ENCODE assay signal across 29 mouse cellular contexts in the genomic region with DNA sequence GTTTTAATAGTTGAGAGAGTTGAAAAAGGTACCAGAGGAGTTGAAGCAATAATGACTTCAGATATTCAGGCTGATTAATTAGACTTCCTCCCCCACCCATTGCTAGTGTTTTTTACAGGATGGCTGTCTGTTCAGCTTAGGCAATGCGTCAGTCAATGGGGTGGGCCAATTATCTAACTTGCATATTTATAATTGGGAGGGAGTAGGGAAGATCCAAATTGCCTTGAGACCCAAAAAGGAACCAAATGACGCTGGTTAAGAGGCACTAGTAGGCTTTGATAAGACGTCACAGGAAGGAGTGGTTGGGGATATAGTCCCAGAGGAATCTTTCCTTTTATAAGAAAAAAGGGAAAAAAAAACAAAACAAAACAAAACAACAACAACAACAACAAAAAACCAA.
"Had no signal": no experiment of that assay in that cellular context is flagged by ENCODE, and none has a peak within 500 bp of the region (broad histone marks: within the 10 kb centered on the region; RNA-seq: fewer than 3 reads in every experiment).

No protein-coding gene starts in this region.

- H3K27ac ChIP-seq: heart, adult 2 months; heart, embryonic 13.5 days; heart, embryonic 15.5 days; hindbrain, embryonic 13.5 days; hindbrain, embryonic 15.5 days; hindbrain, postnatal 0 days; kidney, embryonic 15.5 days; kidney, postnatal 0 days; layer of hippocampus, adult 2 months; left cerebral cortex, adult 2 months; limb, embryonic 10.5 days; limb, embryonic 12.5 days; liver, embryonic 13.5 days; liver, embryonic 15.5 days had no signal

- ATAC-seq: hindbrain, postnatal 0 days; intestine, embryonic 16.5 days had no signal

- H3K27me3 ChIP-seq: heart, embryonic 13.5 days; heart, embryonic 15.5 days; hindbrain, embryonic 13.5 days; hindbrain, embryonic 15.5 days; kidney, embryonic 15.5 days; limb, embryonic 12.5 days; liver, embryonic 13.5 days; liver, embryonic 15.5 days had no signal

- H3K9ac ChIP-seq: heart, embryonic 13.5 days; heart, embryonic 15.5 days; hindbrain, embryonic 13.5 days; hindbrain, embryonic 15.5 days; kidney, embryonic 15.5 days; limb, embryonic 12.5 days; liver, embryonic 13.5 days; liver, embryonic 15.5 days had no signal

- H3K9me3 ChIP-seq: heart, embryonic 13.5 days; heart, embryonic 15.5 days; hindbrain, embryonic 13.5 days; hindbrain, embryonic 15.5 days; kidney, embryonic 15.5 days; limb, embryonic 10.5 days; limb, embryonic 12.5 days; liver, embryonic 13.5 days; liver, embryonic 15.5 days had no signal

- DNase-seq: gastrocnemius, postnatal 14 days; gastrocnemius, postnatal 36 days; heart, adult 11 months; heart, adult 2 months; heart, postnatal 14 days; heart, postnatal 36 days; kidney, adult 11 months; kidney, adult 2 months; kidney, adult 9 months; kidney, postnatal 14 days; kidney, postnatal 36 days; layer of hippocampus, postnatal 36 days; liver; liver, embryonic 13.5 days had no signal

- H3K4me3 ChIP-seq: heart, adult 2 months; heart, embryonic 13.5 days; heart, embryonic 15.5 days; hindbrain, embryonic 13.5 days; hindbrain, embryonic 15.5 days; kidney, embryonic 15.5 days; layer of hippocampus, adult 2 months; left cerebral cortex, adult 2 months; limb, embryonic 10.5 days; limb, embryonic 12.5 days; liver, embryonic 13.5 days; liver, embryonic 15.5 days had no signal

- H3K4me1 ChIP-seq: hindbrain, embryonic 15.5 days; limb, embryonic 12.5 days had no signal

- H3K4me2 ChIP-seq: heart, embryonic 11.5 days; heart, embryonic 13.5 days; heart, embryonic 15.5 days; hindbrain, embryonic 13.5 days; hindbrain, embryonic 15.5 days; kidney, embryonic 15.5 days; limb, embryonic 12.5 days; liver, embryonic 11.5 days; liver, embryonic 13.5 days; liver, embryonic 15.5 days had no signal

- H3K36me3 ChIP-seq: heart, embryonic 15.5 days; hindbrain, embryonic 13.5 days; hindbrain, embryonic 15.5 days; kidney, embryonic 15.5 days; limb, embryonic 10.5 days; limb, embryonic 12.5 days; liver, embryonic 13.5 days; liver, embryonic 15.5 days had no signal
